Mouse (Mus musculus): ENCODE data around the gene Rnf121. TPM values are rescaled to one million over a fixed set of nuclear protein-coding genes. Genes with fewer than 3 reads are reported as not detected.

Rnf121 gene
- polyA plus RNA-seq (2012; rRNA removed) = 56.4 and 67.1 TPM in 2 replicates

- peak; percentile 89 to 93 for DNase-seq (ENCODE audit: extremely low spot score in 1 of 2, low spot score in 1 of 2)
These were observed at the start of gene Rnf121, which contains the start of the genes Xndc1 and Xntrpc for GRCm38 (mm10) chr7:102065046-102065891. Gene Rnf121, minus strand, starts transcription at chr7:102065469. Gene Xndc1, plus strand, starts transcription at chr7:102065511. Gene Xntrpc, plus strand, starts transcription at chr7:102065713.

- no peak for DNase-seq (ENCODE audit: extremely low spot score in 1 of 2, low spot score in 1 of 2)
These were observed 48.0 kb upstream of the Rnf121 start for GRCm38 (mm10) chr7:102113151-102113729.

- no peak for DNase-seq (ENCODE audit: extremely low spot score in 1 of 2, low spot score in 1 of 2)
These were observed 44.5 kb upstream of the Rnf121 start for GRCm38 (mm10) chr7:102109746-102110145.

- DNase-seq (ENCODE audit: extremely low spot score in 1 of 2, low spot score in 1 of 2) = no peak
These were observed 43.9 kb upstream of the Rnf121 start, which contains the start of gene Art5 for GRCm38 (mm10) chr7:102109171-102109570. Gene Art5, minus strand, starts transcription at chr7:102109489.

GRCm38 (mm10) chr7:102108206-102108605 is 42.9 kb upstream of the Rnf121 start:
- DNase-seq (ENCODE audit: extremely low spot score in 1 of 2, low spot score in 1 of 2) = no peak

GRCm38 (mm10) chr7:102106700-102107141 is 41.5 kb upstream of the Rnf121 start:
- no peak for DNase-seq (ENCODE audit: extremely low spot score in 1 of 2, low spot score in 1 of 2)

GRCm38 (mm10) chr7:102104126-102104525 is 38.9 kb upstream of the Rnf121 start:
- no peak for DNase-seq (ENCODE audit: extremely low spot score in 1 of 2, low spot score in 1 of 2)

GRCm38 (mm10) chr7:102103555-102103954 is 38.3 kb upstream of the Rnf121 start:
- DNase-seq (ENCODE audit: extremely low spot score in 1 of 2, low spot score in 1 of 2) = no peak

GRCm38 (mm10) chr7:102102696-102103095 is 37.4 kb upstream of the Rnf121 start:
- no peak for DNase-seq (ENCODE audit: extremely low spot score in 1 of 2, low spot score in 1 of 2)

GRCm38 (mm10) chr7:102102241-102102640 is 37.0 kb upstream of the Rnf121 start:
- no peak for DNase-seq (ENCODE audit: extremely low spot score in 1 of 2, low spot score in 1 of 2)

GRCm38 (mm10) chr7:102101487-102101886 is 36.2 kb upstream of the Rnf121 start, which contains the start of gene Art1:
Gene Art1, plus strand, starts transcription at chr7:102101743.
- no peak for DNase-seq (ENCODE audit: extremely low spot score in 1 of 2, low spot score in 1 of 2)

- no peak for DNase-seq (ENCODE audit: extremely low spot score in 1 of 2, low spot score in 1 of 2)
These were observed 35.6 kb upstream of the Rnf121 start for GRCm38 (mm10) chr7:102100868-102101267.

GRCm38 (mm10) chr7:102099760-102100661 is 34.7 kb upstream of the Rnf121 start:
- no peak for DNase-seq (ENCODE audit: extremely low spot score in 1 of 2, low spot score in 1 of 2)

- peak in 1 of 2 experiments; percentile 45 for DNase-seq (ENCODE audit: extremely low spot score in 1 of 2, low spot score in 1 of 2)
These were observed 22.1 kb upstream of the Rnf121 start for GRCm38 (mm10) chr7:102087336-102087735.

- DNase-seq (ENCODE audit: extremely low spot score in 1 of 2, low spot score in 1 of 2) = no peak
These were observed 18.9 kb upstream of the Rnf121 start for GRCm38 (mm10) chr7:102084041-102084696.

GRCm38 (mm10) chr7:102082816-102083215 is 17.5 kb upstream of the Rnf121 start, which contains the start of gene Trpc2:
Gene Trpc2, plus strand, starts transcription at chr7:102083116.
- no peak for DNase-seq (ENCODE audit: extremely low spot score in 1 of 2, low spot score in 1 of 2)

- DNase-seq (ENCODE audit: extremely low spot score in 1 of 2, low spot score in 1 of 2) = no peak
These were observed 16.5 kb upstream of the Rnf121 start for GRCm38 (mm10) chr7:102081784-102082183.

- DNase-seq (ENCODE audit: extremely low spot score in 1 of 2, low spot score in 1 of 2) = no peak
These were observed 15.0 kb upstream of the Rnf121 start for GRCm38 (mm10) chr7:102080311-102080710.

- DNase-seq (ENCODE audit: extremely low spot score in 1 of 2, low spot score in 1 of 2) = peak in 1 of 2 experiments; percentile 56
These were observed 13.2 kb upstream of the Rnf121 start for GRCm38 (mm10) chr7:102078517-102078916.

Measured in frontal cortex, adult 2 months (tissue).